Mouse (Mus musculus) regulatory T cell (primary cell): ENCODE results near the gene Nod1.
"Not testable (repeated sequence)": the region's sequence is repeated elsewhere in the genome, so short reads cannot be mapped to it uniquely, and the experiment has no call there.

Experiments
- in situ Hi-C: fragments of 300-600 bp; cut with MboI, MseI; formaldehyde crosslinking; loops from one replicate; pipeline ENCODE4 v1.15.1; 2025; ENCODE audit warnings: high pct_unique_total_duplicates

The Nod1 gene

DNA sequence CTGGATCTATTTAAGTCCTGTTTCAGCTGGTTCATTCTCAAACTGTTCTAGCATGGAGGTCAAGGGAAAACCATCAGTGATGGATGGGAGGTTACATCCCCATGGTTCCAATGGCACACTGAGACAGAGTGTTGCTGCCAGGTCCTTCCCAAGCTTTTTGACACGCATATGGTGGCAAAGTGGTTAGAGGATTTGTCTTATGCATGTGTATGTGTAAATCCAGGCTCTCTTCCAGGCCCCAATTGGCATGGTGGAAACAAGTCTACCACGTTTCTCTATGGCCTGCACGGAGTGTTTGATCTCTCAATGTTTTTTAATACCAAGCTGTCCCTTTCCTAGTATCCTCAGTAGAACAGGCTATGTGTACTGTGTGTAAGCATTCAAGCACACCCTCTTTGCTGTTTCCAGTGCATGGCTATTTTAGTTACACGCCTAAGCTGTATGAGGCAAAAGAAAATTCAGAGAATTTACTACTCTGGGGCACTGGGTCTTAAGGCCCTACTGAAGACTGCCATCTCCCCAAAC lies 11.2 kb upstream of the Nod1 start:
- in situ Hi-C loops, result no loop called here

DNA sequence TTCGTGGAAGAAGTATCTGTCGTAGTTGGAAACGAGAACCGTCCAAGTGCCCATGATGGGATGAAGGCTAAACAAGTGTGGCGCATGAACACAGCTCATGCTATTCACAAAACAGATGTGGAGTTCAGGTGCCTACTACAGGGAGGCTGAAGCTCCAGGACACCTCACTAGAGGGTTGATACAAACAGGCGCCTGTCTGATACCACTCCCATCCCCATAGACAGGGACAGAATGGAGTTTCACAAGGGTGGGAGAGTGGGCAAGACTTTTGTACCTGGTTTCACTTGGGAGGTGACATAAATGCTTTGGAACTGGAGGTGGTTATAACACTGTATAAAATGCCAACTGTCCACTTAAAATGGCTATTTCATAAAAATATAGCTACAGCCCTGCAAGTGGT lies 7.0 kb upstream of the Nod1 start:
- in situ Hi-C loops, result loop anchor here (10.0 kb wide), 1 partner anchor 175 kb away; no protein-coding TSS in a partner anchor

DNA sequence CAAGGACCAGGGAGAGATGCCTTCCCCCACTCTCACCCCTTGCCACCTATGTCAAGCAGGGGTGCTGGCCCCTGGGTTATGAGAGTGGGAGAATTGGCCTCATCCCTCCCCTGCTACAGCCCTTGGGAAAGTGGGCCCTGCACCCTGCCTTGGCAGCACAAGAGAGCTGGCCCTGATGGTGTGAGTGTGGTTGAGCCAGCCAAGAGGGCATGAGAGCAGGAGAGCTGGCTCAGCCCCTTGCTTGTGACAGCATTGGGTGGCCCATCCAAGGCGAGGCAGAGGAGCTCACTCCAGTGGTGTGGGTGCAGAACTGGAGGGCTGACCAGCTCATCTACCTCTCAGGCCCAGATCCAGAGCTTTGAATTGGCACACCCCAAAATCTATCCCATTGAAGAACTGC lies 3.2 kb upstream of the Nod1 start:
- in situ Hi-C loops, result loop anchor here (10.0 kb wide), 1 partner anchor 171 kb away; no protein-coding TSS in a partner anchor

DNA sequence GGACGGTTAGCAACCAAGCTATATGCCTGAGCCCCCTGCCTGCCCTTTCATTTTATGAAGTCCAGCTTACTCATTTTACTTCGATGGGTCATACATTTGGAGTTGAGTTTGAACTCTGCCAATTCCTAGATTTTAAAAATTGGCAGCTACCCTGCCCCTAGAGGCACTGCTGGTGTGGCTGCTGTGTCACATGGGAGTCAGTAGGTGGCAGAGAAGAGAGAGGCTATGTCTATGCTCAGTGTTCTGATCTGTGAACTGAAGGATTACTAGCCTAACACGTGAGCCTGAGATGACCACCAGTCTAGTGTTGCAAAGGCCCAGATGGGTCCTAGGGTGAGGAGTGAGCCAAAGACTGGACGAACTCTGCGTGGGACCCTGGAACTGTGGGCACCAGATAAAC lies 2.1 kb upstream of the Nod1 start:
- in situ Hi-C loops, result loop anchor here (10.0 kb wide), 1 partner anchor 170 kb away; no protein-coding TSS in a partner anchor

DNA sequence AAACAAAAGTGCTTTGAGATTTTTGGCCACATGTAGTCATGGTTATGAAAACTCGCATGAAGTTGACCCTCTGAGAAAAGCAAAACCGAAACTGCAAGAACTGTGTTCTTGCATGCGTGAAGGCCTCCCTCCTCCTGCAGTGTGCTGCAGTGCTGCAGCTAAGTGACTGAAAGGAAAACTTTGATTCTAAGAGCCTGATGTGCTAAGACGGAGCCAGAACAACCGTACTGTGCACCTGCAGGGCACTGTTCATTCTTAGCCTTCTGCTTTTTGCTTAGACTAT lies 458 bp upstream of the Nod1 start:
- in situ Hi-C loops, result loop anchor here (10.0 kb wide), 1 partner anchor 168 kb away; no protein-coding TSS in a partner anchor

DNA sequence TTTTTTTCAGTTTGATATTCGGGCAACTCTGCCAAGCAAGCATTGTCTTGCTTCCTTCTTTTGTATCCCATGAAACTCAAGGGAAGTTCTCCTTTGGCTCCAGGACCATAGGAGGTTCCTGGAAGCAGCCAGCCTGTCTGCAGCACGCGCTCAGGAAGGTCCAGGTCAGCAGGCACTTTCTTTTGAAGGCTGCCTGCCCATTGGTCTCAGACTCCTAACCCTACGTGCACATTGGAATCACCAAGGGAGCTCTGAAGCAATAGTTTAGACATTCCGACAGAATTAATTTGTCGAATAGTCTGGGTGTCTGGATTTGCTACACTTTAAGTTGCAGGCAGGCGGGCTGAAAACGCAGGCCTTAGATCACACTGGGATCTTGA lies 691 bp downstream of the Nod1 start:
- in situ Hi-C loops, result loop anchor here (10.0 kb wide), 1 partner anchor 167 kb away; no protein-coding TSS in a partner anchor

DNA sequence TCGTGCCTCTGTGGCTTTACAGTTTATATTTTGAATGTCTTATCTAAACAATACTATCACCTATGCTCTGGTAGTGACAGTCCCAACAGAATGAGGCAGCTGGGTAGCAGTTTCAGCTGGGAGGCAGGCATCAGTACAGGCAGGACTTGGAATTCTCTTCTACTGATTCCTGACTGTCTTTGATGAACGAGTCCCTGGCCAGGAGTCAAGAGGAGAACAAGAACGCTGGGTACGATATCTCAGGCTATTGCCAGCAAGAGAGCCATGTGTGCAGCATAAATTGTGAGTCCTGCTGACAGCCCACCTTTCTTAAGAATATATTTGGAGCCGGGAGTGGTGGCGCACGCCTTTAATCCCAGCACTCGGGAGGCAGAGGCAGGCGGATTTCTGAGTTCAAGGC lies 1.9 kb downstream of the Nod1 start:
- in situ Hi-C loops, result loop anchor here (10.0 kb wide), 1 partner anchor 166 kb away; no protein-coding TSS in a partner anchor

DNA sequence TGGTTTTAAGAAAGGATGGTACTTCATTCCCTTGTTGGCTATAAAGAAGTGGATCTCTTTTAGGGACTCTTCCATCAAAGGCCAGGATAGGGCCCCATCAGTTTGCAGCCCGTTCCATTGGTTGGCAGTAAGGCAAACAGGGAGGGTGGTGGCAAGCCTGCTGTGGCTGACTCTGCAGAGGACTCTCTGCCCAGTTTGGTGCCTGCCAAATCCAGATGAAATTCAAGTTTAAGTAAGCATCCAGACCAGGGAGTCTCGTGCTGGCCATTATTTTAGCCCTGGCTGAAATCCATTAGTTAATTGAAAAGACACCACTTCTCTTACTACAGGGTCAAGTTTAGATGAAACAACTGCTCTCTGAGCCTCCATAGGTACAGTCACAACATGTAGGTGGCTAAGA lies 2.6 kb downstream of the Nod1 start:
- in situ Hi-C loops, result loop anchor here (10.0 kb wide), 1 partner anchor 165 kb away; no protein-coding TSS in a partner anchor

DNA sequence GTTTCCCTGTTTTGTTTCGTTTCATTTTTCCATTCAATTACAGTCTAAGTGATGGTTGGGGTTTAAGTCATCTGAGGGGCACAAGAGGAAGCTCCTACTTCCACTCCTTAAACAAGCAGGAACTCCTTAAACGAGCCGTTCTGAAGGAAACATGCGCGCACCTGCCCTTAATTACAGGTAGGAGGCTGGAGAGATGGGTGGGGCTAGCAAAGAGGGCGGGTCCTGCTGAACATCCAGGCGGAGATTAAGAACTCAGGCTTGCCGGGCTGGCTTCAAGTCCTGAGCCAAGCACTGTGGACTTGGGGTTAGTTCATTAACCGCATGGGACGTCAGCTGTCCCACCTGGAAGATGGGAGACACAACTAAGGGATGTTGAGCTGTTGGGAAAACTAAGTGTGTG lies 4.8 kb downstream of the Nod1 start:
- in situ Hi-C loops, result no loop called here

DNA sequence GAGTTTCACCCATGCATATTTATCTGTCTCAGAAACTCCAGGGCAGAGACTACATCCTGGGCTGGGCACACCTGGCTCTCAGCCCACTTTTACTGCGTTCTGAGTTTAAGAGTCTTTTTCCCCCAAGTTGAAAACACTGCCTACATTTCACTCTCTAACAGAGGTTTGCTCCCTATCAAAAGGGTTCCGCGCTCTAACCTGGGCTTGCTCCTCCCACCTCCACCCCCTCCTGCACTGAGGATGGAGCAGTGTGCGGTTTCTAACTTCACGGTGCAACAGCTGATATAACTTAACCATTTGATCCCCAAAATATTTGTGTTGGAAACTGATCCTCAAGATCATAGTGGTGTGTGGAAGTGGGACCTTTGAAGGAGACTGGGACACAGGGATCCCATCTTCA lies 7.2 kb downstream of the Nod1 start:
- in situ Hi-C loops, result no loop called here

DNA sequence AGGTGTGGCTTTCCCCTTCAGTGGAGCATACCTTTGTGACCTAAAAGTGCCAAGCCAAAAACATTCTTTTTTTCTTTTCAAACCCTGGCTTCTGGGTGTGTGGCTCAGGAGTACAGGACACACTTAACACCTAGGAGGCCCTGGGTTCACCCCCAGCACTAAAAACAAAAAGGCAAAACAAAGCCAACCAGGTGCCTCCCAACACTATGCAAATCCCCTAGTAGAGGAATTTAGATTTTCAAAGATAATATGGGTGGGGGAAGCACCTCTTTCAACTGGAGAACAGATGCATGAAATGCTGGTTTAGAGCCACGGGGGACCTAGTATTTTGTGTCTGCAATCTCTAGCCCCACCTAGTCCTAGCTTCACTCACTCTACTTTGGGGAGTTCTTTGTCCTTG lies 7.7 kb downstream of the Nod1 start:
- in situ Hi-C loops, result no loop called here

DNA sequence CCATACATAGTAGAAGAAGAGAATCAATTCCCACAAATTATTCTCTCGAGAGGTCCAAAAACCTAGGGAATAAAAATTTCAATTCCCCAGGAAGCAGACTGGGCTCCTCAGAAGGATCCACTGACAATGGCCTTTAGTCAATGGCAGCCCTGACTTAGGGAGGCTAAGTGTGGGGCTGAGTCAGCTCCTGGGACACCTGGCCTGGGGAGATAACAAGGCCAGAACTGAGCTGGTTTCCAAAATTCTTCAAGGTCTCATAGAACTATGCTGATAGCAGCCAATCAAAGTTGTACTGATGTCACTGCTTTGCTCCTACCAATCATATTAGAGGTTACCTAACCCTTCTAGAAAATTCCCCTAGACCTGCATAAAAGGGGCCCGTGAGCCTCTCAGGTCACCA lies 8.8 kb downstream of the Nod1 start:
- in situ Hi-C loops, result no loop called here

DNA sequence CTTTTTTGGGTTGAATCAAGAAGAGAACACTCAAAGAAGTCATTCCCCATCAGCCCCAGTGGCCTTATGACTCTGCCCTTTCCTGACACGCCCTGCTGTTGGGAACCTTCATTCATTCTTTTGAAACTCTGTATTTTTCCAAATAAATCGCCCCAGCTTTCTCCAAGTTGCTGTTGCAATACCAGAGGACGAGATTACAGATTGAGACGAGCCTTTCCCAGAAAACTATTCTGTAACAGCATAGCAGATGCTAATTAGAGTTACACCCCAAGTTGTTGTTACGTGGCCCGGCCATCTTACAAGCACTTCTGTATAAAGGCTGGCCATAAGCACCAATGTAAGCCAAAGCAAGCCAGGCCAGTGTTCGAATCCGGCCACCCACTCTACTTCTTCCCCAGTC lies 14.8 kb downstream of the Nod1 start:
- in situ Hi-C loops, result no loop called here

DNA sequence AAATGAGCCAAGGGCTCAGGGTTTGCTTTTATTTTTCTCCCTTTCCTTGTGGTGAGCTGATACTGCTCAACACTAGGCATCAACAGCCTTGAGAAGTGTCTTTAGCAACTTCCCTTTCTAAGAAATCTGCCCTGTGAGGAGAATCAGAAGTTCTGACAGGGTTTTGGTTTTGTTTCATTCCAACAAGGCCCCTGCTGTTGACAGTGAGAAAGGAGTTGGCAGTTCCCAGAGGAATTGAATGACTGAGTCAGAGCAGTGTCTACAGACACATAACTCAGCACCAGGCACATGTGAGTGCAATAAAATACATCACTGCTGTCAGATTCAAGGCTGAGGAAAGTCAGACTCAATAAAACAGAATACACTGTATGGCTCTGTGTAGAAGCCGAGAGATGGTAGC lies 16.0 kb downstream of the Nod1 start:
- in situ Hi-C loops, result no loop called here

DNA sequence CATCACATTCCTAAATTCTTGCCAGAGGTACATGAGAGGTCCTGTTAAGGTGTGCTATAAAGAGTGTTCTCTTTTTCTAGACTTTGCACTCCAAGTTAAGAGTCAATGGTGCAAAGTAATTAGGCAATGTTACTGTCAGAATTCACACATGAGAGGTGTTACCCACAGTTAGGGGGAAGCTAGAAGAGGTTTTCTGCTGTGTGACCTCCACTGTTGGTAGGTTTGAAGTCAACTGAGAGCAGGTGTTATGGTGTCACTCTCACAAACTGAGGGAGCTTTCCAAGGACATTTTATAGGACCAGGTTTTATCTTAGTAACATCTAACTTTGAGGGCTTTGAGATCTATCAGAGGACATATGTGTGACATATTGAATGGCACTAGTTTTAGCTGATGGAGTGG lies 16.5 kb downstream of the Nod1 start:
- in situ Hi-C loops, result no loop called here

DNA sequence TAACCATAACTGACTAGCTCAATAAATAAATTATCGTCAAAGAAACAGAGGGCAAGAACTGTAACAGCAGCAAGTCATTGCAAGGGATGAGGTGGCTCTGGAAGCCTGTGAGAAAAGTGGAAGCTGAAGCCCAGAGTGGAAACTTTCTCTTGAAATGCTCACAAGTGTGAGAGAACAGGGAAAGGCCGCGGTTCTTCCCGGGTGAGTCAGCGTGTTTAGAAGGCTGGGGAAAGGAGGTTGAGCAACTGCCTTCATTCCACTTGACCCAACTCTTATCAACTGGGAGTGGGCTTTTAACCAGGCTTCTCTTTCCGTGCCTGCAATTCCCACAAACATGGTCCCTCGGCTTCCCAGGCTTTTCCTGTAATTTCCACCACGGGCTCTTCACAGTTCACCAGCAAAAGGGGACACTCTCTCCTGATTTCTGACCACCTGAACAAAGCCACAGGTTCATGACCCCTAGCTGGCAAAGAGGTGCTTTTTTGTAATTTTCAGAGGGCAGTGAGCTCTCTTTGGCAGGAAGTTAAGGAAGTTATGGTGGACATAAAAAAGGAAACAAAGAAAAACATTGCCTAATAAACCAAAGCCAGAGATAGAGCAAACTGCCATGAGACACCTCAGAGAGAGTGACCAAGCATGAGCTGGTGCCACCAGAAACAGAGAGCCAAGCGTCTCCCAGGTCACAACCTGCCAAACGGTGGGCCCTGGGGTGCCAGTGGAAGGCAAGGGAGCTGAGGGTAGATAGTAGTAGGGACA lies 17.6 kb downstream of the Nod1 start:
- in situ Hi-C loops, result no loop called here

DNA sequence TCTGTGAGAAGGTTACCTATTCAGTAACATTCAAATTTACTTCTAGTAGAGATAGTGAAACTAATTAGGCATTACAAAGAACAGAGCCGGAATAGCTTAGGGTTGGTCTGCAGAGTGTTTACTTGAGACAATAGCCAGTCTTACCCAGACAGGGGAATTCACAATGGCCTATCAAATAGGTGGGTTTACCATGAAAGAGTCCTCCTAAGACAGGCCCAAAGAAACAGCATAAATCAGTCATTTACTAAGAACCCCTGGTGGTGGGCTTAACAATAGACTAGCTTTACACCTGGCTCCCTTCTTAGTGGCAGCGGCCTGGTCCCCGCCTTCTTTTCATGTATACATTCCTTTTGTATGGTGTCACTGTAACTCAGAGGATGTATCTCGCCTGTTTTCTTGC lies 19.0 kb downstream of the Nod1 start:
- in situ Hi-C loops, result not testable (repeated sequence)

DNA sequence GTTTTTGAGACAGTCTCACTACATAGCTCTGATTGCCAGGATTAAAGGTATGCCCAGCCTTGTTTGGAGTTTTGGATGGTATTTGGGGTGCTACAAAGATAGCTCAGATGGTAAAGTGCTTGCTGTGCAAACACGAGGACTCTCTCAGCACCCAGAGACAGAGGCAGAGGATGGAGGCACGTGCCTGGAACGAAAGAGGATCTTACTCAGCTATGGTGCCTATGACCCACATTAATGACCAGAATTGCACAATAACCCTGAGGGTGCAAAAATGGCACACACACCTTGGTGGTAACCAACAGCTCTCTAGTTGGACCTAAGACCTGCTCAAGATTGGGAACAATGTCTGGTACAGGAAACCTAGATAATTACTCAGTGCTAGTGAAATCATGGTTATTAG lies 19.9 kb downstream of the Nod1 start:
- in situ Hi-C loops, result no loop called here

DNA sequence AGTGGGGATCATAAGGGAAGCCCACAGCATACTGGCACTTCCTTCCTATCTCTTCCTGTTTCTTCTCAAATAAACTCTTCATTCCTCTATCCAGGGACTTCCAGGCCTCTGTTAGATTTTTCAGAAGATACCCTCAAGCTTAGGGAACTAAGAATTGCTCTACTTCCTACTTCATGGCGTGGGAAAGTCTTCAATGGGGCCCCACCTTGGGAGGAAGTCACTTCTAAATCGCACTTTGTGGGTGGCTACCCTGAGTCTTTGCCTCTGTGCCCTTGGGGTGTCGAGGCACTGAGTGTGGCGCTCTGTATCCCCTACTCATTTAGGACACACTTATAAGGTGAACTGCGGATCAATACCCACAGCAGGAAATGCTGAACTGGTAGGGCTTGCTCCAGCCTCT lies 23.7 kb downstream of the Nod1 start:
- in situ Hi-C loops, result no loop called here

DNA sequence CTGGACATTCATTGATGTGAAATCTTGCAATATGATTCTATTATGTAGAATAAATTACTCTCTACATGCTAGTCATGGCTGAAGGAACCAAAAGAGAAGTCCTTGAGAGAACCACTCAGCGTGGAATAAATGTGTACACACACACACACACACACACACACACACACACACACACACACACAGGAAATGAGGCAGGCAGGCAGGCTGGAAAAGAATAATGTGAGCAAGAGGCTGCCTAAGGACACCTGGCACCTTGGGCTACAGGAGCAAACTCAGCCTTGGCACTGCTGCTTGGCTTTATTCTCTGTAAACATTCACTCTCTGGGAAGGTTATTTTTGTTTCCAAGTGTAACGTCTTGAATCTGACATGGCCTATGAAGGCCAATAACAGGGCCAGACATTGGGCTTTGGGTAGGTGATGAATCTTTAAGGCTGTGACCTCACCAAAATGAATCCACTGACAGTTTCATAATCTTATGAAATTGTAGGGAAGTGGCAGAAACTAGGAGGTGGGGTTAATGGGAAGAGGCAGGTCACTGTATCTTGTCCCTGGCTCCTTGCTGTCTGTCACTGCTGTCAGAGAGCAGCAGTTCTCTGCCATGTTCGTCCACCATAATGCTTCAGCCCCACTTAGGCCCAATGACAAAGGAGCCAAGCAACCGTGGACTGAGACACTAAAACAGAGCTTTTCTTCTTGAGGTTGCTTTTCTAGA lies 26.0 kb downstream of the Nod1 start:
- in situ Hi-C loops, result no loop called here

DNA sequence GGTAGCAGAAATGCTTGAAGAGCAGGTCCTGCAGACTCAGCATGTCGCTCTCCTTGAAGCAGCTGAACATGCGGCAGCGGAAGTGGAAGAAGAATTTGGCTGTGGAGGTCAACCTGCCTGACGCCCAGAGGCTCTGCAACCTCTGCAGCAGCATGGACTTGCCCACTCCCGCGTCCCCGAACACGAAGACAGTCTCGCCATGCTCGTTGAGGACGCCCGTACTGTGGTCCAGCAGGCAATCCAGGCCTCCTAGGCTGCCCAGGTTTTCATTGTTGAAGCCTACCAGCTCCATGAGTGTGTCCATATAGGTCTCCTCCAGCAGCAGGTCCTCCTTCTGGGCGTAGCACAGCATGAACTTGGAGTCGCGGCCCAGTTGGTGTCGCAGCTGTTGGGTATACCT lies 27.9 kb downstream of the Nod1 start:
- in situ Hi-C loops, result no loop called here

DNA sequence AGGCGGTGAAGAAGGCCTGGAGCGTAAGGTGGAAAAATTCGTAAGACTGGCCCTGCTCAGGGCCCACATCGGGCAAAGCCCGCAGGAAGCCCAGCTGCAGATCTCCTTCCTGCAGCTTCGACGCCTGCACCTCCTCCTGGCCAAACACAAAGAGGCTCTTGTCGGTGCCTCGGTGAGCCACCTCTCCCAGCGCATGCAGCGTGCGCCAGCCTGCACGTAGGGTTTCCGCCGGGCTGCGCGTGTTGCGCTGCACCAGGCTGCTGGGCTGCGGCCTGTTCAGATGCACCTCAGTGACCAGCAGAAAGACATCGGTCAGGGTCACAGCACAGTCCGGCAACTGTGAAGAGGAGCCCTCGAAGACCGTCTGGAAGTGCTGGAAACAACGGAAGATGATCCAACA lies 28.7 kb downstream of the Nod1 start:
- in situ Hi-C loops, result no loop called here

DNA sequence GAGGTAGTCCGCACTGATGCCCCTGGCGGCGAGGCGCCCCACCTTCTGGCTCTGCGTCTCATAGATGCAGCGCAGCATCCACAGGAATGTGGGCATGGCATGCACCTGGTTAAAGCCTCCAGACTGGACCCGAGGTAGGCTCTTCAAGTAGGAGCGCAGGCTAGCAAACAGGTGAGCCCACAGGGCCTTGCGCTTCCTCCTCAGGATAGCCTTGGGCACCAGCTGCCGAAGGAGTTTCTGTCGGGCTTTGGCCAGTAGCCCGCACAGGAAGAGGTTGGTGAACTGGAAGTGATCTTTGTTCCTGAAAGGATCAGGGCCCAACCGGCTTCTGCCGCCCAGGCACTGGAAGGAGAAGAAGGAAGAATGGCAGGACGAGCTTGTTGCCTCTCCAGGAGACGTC lies 29.1 kb downstream of the Nod1 start:
- in situ Hi-C loops, result no loop called here
